Mouse (Mus musculus) hindbrain, embryonic 10.5 days (tissue): ENCODE measurements around the gene Sos1. TPM values are rescaled to one million over a fixed set of nuclear protein-coding genes. Genes with fewer than 3 reads are reported as not detected.

Source experiments
- DNase-seq: peaks from one replicate; pipeline ENCODE4 v3.0.0-alpha.2; 2017; ENCODE audit warnings: low spot score
- H3K27ac ChIP-seq: fragments of 300-500 bp; sonication (generic); 2 replicates; pipeline ENCODE4 v1.5.1; 2016; ENCODE audit warnings: mild to moderate bottlenecking, moderate library complexity
- H3K27me3 ChIP-seq: fragments of 300-500 bp; sonication (generic); 2 replicates; pipeline ENCODE4 v1.6.1; 2016; ENCODE audit warnings: mild to moderate bottlenecking; ENCODE audit not compliant: poor library complexity, insufficient read depth, severe bottlenecking
- H3K36me3 ChIP-seq: fragments of 300-500 bp; sonication (generic); 2 replicates; pipeline ENCODE4 v1.6.1; 2016; ENCODE audit warnings: mild to moderate bottlenecking, moderate library complexity
- H3K4me1 ChIP-seq: fragments of 300-500 bp; sonication (generic); replicated peaks from 2 replicates; pipeline ENCODE4 v1.6.1; 2016; ENCODE audit warnings: mild to moderate bottlenecking
- H3K4me3 ChIP-seq: fragments of 300-500 bp; sonication (generic); 2 replicates; pipeline ENCODE4 v1.5.1; 2016; ENCODE audit warnings: mild to moderate bottlenecking, moderate library complexity
- H3K9me3 ChIP-seq: fragments of 300-500 bp; sonication (generic); 2 replicates; pipeline ENCODE4 v1.6.1; 2016; ENCODE audit warnings: mild to moderate bottlenecking, moderate library complexity
- WGBS: fragments of 180-500 bp; shearing (Covaris S2); methylation state at CpG from one replicate; pipeline ENCODE4 v1.1.7; 2016; 5-methylcytosine and 5-hydroxymethylcytosine counted together
- polyA plus RNA-seq: library from polyadenylated mRNA; unstranded; fragments of >200 nt; fragmentation: Nextera tagmentation; extraction: Ambion mirVana; gene quantifications from 2 replicates; pipeline ENCODE4 v1.2.1, GENCODE M21; 2016

Gene Sos1
- polyA plus RNA-seq, 1 experiment from 2014 or later: 3.3 TPM

DNA sequence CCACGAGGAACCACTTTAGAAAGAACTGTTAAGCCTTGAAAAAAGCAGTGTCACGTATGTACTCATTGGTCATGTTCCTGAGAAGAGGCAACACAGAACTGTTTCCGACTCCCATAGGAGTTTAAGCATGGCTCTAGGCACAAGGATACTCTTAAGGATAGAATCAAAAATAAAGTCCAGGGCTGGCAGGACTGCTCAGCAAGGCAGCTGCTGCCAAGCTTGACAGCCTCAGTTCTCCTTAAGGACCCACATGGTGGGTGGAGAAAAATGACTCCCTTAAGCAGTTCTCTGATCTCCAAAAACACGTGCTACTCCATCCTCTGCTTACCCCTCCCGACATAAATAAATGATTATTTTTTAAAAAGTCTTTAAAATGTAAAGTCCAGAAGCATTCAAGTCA is 44.6 kb downstream of the Sos1 start:
- H3K9me3 ChIP-seq: no peaks in the 10 kb centered on the region
- 92% methylated on average over 5 of the region's 5 CpGs for WGBS
- H3K4me1 ChIP-seq: no peaks in the 10 kb centered on the region
- H3K36me3 ChIP-seq: peaks cover 64% of the 10 kb centered on the region
- H3K4me3 ChIP-seq: no peak overlapping the region
- H3K27ac ChIP-seq: no peak overlapping the region
- H3K27me3 ChIP-seq: no peaks in the 10 kb centered on the region
- no peak for DNase-seq

DNA sequence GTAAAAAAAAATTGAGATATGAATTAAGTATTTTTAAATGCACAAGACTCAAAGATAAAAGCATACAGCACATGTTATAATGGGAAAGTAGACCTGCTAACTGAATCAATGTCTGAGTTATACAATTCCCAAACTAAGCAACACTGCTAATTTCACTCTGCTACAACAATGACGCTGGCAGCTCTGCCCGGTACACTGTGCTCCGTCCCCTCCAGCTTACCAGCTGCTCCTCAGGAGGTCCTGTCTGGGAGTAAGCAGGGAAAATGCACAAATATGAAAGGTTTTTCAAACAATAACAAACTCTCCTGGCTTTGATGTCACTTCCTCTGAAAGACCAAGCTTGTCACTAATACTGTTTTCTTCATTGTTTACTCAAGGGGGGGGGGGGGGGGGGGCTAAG is 45.8 kb downstream of the Sos1 start:
- H3K36me3 ChIP-seq: peaks cover 66% of the 10 kb centered on the region
- no peak overlapping the region for H3K4me3 ChIP-seq
- no peaks in the 10 kb centered on the region for H3K9me3 ChIP-seq
- no peak overlapping the region for H3K27ac ChIP-seq
- no peaks in the 10 kb centered on the region for H3K4me1 ChIP-seq
- H3K27me3 ChIP-seq: no peaks in the 10 kb centered on the region
- WGBS: 85% methylated on average over 3 of the region's 3 CpGs
- no peak for DNase-seq

DNA sequence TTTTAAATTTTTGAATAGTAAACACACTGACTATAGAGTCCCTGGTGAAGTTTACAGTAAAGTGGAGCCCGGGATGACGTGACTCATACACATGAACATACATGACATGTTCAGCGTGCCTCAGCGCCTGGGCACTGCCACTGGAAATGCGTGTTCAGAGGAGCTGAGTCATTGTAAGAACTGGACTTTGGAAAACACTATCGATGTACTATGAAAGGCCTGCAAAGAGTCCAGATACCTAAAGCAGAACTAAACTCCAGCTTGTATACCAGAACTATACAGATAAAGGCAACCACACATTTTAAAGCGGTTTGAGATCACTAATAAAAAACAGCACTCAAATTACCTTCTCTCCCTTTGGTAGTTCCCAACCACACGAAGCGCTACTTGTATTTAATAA is 48.3 kb downstream of the Sos1 start:
- H3K4me3 ChIP-seq: no peak overlapping the region
- WGBS: 97% methylated on average over 9 of the region's 9 CpGs
- no peak overlapping the region for H3K27ac ChIP-seq
- no peaks in the 10 kb centered on the region for H3K27me3 ChIP-seq
- H3K36me3 ChIP-seq: peaks cover 51% of the 10 kb centered on the region
- H3K4me1 ChIP-seq: no peaks in the 10 kb centered on the region; the same call in 1 of the 2 replicates
- DNase-seq: no peak
- no peaks in the 10 kb centered on the region for H3K9me3 ChIP-seq

DNA sequence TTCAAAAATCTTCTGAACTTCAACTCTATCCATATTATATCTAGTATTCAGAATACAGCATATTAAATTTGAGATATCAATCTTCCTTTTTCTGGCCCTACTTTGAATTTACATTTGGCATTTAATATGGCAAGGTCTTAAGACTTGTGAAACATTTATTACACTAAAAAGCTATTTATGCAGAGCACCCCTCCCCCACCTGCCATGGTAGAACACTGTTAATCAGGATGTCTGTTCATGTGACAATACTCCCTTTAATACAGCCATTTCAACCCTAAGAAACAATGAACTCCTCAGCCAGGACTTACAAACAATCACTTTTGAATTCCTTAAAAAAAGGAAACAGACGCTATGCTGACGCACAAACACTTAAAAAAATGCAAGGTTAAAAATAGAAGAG is 52.3 kb downstream of the Sos1 start:
- no peak overlapping the region for H3K4me3 ChIP-seq
- no peaks in the 10 kb centered on the region for H3K27me3 ChIP-seq
- peaks cover 32% of the 10 kb centered on the region for H3K36me3 ChIP-seq
- no peaks in the 10 kb centered on the region; the same call in 1 of the 2 replicates for H3K4me1 ChIP-seq
- no peak overlapping the region for H3K27ac ChIP-seq
- no peak for DNase-seq
- H3K9me3 ChIP-seq: no peaks in the 10 kb centered on the region
- WGBS: 78% methylated on average over 2 of the region's 2 CpGs

DNA sequence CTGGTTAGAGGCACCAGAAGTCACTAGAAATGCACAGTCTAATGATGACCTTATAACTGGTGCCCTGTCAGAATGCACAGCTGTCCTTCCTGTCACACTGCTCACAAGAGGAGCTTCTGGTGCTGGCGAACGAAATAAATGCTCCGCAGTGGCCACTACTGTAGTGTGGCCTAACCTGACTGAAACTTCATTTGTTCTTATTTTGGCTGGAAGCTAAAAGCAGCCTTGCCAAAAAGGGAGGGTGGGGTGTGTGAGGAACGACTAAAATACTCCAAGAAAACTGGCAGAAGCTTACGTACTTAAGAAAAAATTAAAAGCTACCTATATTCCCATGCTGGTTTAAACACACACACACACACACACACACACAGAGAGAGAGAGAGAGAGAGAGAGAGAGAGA is 53.4 kb downstream of the Sos1 start:
- Histone ChIP-seq H3K4me1 (no peaks in the 10 kb centered on the region; the same call in 1 of the 2 replicates), H3K27me3 (no peaks in the 10 kb centered on the region), H3K4me3 (no peak overlapping the region), H3K36me3 (peaks cover 32% of the 10 kb centered on the region), H3K9me3 (peaks cover 3% of the 10 kb centered on the region; the same call in 1 of the 2 replicates), H3K27ac (no peak overlapping the region)
- 88% methylated on average over 5 of the region's 5 CpGs for WGBS
- no peak for DNase-seq

DNA sequence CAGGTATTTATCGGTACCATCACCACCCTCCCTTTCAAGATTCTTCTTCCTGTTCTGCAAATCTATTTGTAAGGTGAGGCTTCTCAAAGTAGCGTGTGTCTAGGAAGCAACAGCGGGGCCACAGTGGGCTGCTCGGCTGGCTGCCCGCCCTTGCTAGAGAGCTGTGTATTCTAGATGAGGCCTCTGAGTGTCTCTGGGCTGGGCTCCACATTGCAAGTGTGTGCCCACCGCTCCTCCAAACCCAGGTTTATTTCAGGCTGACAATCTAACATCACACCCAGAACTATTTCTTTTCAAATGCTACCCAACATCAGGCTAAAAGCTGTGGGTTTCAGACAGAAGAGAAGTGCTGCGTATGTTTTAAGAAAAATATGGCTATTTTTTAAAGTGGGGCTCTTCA is 54.1 kb downstream of the Sos1 start:
- peaks cover 30% of the 10 kb centered on the region for H3K36me3 ChIP-seq
- no peak overlapping the region for H3K27ac ChIP-seq
- no peak overlapping the region for H3K4me3 ChIP-seq
- no peak for DNase-seq
- H3K4me1 ChIP-seq: no peaks in the 10 kb centered on the region; the same call in 1 of the 2 replicates
- no peaks in the 10 kb centered on the region for H3K27me3 ChIP-seq
- WGBS: 93% methylated on average over 7 of the region's 7 CpGs
- peaks cover 3% of the 10 kb centered on the region; the same call in 1 of the 2 replicates for H3K9me3 ChIP-seq

DNA sequence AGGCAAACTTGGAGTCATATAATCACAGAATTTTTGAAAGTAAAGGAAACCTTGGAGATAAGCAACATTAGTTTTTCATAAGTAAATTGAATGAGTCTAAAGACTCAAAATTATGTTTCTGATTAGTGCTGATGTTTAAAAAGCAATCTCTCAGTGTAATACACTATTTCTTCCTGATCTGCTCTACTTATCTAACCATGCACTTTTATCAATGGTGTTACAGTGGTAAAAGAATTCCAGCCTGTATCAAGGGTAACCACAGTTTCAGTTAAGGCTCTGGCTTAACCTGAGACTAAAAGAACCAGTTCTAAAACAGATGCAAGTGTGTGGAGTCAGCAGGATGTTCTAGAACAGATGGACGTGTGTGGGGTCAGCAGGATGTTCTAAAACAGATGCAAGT is 59.3 kb downstream of the Sos1 start:
- H3K4me1 ChIP-seq: no peaks in the 10 kb centered on the region
- H3K36me3 ChIP-seq: peaks cover 73% of the 10 kb centered on the region
- no peak overlapping the region for H3K27ac ChIP-seq
- no peak for DNase-seq
- H3K4me3 ChIP-seq: no peak overlapping the region
- H3K9me3 ChIP-seq: peaks cover 3% of the 10 kb centered on the region; the same call in 1 of the 2 replicates
- H3K27me3 ChIP-seq: no peaks in the 10 kb centered on the region
- 97% methylated on average over 1 of the region's 1 CpGs for WGBS

DNA sequence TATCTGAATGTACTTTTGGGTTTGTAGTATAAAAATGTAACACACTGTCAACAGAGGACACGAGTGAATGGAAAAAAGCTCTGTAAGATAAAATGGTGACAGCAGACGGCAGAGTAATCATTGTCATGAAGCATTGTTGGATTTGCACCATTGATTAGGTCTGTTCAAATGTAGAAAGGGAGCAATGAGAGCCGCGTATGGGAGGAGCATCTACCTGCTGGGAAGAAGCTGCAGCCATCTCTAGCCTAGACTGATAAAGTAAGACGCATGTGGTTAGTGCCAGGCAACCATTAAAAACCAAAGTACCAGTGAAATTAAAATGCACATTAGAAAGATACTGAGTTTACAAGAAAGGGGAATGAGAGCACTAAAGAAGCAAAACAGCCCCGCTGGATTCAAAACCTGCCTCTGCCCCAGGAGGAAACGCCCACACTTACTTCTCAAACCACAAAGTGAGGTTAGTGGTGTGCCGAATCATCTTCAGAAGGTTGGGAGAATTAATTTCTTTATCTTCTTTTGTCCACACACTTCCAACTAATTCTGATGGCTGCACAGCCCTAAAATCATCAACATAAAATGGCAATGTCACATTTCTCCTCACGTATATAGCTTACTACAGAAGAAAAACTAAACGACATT is 61.6 kb downstream of the Sos1 start:
- 84% methylated on average over 10 of the region's 10 CpGs for WGBS
- peaks cover 3% of the 10 kb centered on the region; the same call in 1 of the 2 replicates for H3K9me3 ChIP-seq
- no peak overlapping the region for H3K4me3 ChIP-seq
- peaks cover 91% of the 10 kb centered on the region for H3K36me3 ChIP-seq
- H3K4me1 ChIP-seq: no peaks in the 10 kb centered on the region
- DNase-seq: no peak
- no peaks in the 10 kb centered on the region for H3K27me3 ChIP-seq
- H3K27ac ChIP-seq: no peak overlapping the region

DNA sequence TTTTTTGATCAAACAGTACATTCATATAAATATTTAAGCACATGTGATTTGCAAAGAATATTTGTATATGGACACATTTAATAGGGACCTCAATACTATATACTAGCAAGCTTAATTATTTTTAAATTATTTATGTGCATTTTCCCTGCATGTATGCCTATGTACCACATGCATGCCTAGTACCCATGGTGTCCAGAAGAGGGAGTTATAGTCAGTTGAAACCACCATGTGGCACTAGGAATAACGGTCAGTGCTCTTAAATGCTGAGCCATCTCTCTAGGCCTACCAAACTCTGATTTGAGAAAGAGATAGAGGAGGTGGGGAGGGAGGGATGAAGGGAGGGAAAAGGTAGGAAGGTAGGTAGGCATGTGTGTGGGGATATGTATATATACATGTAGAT is 69.1 kb downstream of the Sos1 start:
- Histone ChIP-seq H3K4me3 (no peak overlapping the region), H3K27me3 (no peaks in the 10 kb centered on the region), H3K36me3 (peaks cover 97% of the 10 kb centered on the region), H3K9me3 (no peaks in the 10 kb centered on the region), H3K27ac (no peak overlapping the region), H3K4me1 (no peaks in the 10 kb centered on the region)
- 66% methylated on average over 1 of the region's 1 CpGs for WGBS
- DNase-seq: no peak

DNA sequence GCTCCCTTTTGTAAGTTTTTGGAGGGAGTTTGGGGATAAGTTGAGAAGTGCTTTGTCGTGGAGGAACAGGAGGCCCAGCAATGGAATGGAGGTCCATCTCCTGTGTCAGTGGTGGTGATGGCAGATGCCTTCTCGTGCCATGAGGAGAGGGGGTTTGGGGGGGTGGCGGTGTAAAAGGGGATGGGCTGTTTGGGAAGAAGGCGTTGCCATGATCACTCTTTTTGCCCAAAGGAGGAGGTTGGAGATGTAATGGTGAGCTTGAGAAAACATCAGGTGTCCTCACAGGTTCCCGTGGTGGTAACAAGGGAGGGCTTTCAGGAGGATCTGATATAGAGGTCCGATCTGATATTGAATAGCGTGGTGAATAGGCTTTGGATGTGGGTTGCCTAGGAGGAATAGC is 82.0 kb downstream of the Sos1 start:
- peaks cover 54% of the 10 kb centered on the region for H3K36me3 ChIP-seq
- 90% methylated on average over 7 of the region's 7 CpGs for WGBS
- DNase-seq: no peak
- no peak overlapping the region for H3K27ac ChIP-seq
- no peak overlapping the region for H3K4me3 ChIP-seq
- no peaks in the 10 kb centered on the region for H3K9me3 ChIP-seq
- no peaks in the 10 kb centered on the region for H3K27me3 ChIP-seq
- H3K4me1 ChIP-seq: no peaks in the 10 kb centered on the region

DNA sequence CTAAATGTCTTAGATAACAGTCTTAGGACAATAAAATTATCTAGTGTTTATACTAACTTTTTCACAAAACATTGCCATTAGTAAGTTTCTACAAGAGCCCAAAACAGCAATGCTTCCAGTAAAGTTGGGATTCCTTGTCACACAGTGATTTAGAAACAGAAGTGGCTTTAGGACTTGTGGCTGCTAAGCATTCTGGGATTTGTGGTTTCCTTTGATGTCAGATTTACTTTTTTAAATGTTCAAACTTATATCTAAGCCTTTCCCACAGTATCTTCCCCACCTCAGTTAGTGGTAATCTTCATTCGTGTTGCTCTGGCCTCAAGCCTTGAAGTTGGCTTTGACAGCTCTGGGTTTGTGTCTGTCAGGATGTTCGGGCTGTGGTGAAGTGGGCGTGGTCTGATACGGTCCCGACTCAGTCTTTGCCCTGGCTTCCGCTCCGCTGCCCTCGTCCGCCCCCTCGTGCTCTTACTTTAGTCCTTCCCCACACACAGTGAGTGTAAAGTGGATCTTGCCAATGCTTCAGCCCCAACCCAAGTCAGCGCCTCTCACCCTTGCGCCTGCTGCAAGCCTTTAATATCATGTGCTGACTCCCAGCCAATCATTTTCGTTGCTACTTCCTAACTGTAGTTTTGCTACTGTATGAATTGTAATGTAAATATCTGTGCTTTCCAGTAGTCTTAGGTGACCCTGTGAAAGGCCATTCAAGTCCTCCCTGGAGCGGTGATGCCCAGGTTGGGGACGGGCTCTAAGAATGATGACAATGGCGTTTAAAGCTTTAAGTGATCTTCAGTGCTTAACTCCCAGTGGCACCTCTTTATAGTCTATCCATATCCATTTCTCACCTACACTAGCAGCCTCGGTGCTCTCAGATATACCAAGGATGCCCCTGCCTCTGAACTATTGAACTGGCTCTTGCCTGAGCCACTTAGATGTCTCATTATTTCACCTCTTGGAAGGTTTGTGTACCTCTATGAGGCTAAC is 88.5 kb downstream of the Sos1 start:
- H3K4me1 ChIP-seq: peaks cover 8% of the 10 kb centered on the region; the same call in 1 of the 2 replicates
- H3K36me3 ChIP-seq: no peaks in the 10 kb centered on the region
- H3K27ac ChIP-seq: no peak overlapping the region
- H3K27me3 ChIP-seq: 0 out of 2 replicates have a peak, but pooled peaks cover 3% of the 10 kb centered on the region
- WGBS: 18% methylated on average over 17 of the region's 17 CpGs
- no peaks in the 10 kb centered on the region for H3K9me3 ChIP-seq
- peak; percentile 68 for DNase-seq
- H3K4me3 ChIP-seq: peak overlapping the region; percentile 53

DNA sequence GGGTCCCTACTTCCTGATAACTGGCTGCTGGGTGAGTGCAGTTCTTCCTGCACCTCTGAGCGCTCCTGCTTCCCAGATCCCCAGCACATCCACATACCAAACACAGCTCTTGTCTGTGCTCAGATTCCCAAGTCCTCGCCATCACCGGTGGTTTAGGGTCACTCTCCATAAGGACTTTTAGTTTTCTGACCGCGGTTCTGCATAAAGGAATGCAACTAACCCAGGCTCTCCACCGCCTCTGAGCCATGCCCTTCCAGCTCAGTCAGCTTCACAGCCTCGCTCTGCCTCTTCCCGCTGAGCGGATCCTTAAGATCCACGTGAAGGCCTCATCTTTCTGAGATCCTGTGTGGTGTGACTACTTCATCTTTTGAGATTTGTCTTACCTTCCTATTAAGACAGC is 90.2 kb downstream of the Sos1 start:
- H3K4me1 ChIP-seq: peaks cover 8% of the 10 kb centered on the region; the same call in 1 of the 2 replicates
- no peaks in the 10 kb centered on the region for H3K9me3 ChIP-seq
- no peaks in the 10 kb centered on the region for H3K36me3 ChIP-seq
- H3K4me3 ChIP-seq: no peak overlapping the region
- no peak for DNase-seq
- 75% methylated on average over 10 of the region's 10 CpGs for WGBS
- H3K27me3 ChIP-seq: 0 out of 2 replicates have a peak, but pooled peaks cover 3% of the 10 kb centered on the region
- H3K27ac ChIP-seq: no peak overlapping the region

DNA sequence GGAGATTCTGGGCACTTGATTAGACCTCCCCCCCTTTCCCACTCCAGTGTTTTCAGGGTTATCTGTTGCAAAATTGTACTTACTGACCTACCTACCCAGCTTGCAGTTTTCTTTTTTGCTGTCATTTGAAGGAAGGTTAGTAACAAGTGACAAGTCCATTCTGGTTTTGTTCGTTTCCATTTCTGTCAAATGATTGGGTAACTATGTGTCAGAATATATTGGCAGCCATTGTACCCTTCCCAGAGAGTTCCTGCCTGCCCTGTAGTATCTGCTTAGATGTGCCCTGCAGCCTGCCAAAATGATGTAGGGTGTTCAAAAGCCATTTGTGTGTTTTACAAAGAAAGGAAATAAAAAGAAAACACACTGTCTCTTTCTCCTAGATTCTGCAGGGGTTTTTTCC is 94.6 kb downstream of the Sos1 start:
- Histone ChIP-seq H3K4me3 (no peak overlapping the region), H3K27me3 (0 out of 2 replicates have a peak, but pooled peaks cover 7% of the 10 kb centered on the region), H3K4me1 (no peaks in the 10 kb centered on the region), H3K27ac (no peak overlapping the region), H3K9me3 (no peaks in the 10 kb centered on the region), H3K36me3 (no peaks in the 10 kb centered on the region)
- WGBS: 69% methylated on average over 1 of the region's 1 CpGs
- no peak for DNase-seq
